ENCODE assay signal across 8 mouse cellular contexts in the genomic region with DNA sequence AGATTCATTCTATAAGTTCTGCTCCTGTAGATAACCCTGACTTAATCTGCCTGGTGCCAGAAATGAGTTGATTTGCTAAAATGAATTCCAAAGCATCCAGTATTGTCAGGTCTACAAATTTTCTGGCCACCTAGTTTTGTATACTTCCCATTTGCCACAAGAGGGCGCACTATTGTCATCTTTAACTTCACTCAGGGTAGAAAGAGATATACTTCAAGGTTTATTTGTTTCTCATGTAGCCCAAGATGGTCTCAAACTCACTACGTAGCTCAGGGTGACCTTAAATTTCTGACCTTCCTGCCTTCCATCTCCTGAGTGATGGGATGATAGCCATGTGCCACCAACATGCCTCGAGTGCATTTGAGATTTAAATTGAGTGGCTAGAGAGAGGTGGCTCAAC. TPM values are rescaled to one million over a fixed set of nuclear protein-coding genes. Genes with fewer than 3 reads are reported as not detected.
DNase-seq lines count a peak whose midpoint lies in the region; ATAC-seq and TF ChIP-seq lines count a peak whose summit lies in the region.

No protein-coding gene starts in this region.

- peak; percentile 41 for DNase-seq in kidney, adult 9 months
- DNase-seq in kidney, adult 8-10 months: no peak
- peak; percentile 48 for DNase-seq in G1E (ENCODE audit: low spot score)
- peak; percentile 44 to 58 for DNase-seq in cerebellum, postnatal 10 days
- DNase-seq in frontal cortex, postnatal 36 days (ENCODE audit: low spot score in 2 of 2): no peak
- DNase-seq in urinary bladder, adult 2 months (ENCODE audit: low spot score): no peak
- DNase-seq in gastrocnemius, postnatal 4 days (ENCODE audit: low spot score in 2 of 2): no peak

- peak; percentile 35 for TF ChIP-seq CTCF in G1E (IDR thresholded peaks at IDR 0.05; ENCODE audit: low read depth, low read length)

- peaks cover 14% of the 10 kb centered on the region for H3K36me3 ChIP-seq in G1E (replicated peaks)
- H3K36me3 ChIP-seq in liver, embryonic 16.5 days (ENCODE audit: control insufficient read depth, insufficient read depth): no peaks in the 10 kb centered on the region

- peaks cover 4% of the 10 kb centered on the region; the same call in 1 of the 2 replicates for H3K27me3 ChIP-seq in G1E (ENCODE audit: insufficient read depth, low read length)
- H3K27me3 ChIP-seq in liver, embryonic 16.5 days (ENCODE audit: control insufficient read depth, insufficient read depth, low read depth, low read length): no peaks in the 10 kb centered on the region

- H3K9ac ChIP-seq in liver, embryonic 16.5 days (ENCODE audit: low read depth, low read length): no peak overlapping the region

- peaks cover 48% of the 10 kb centered on the region for H3K4me1 ChIP-seq in G1E (ENCODE audit: insufficient read depth, low read depth, low read length)
- H3K4me1 ChIP-seq in liver, embryonic 16.5 days (ENCODE audit: control insufficient read depth, low read depth, low read length): no peaks in the 10 kb centered on the region

- no peak overlapping the region for H3K4me3 ChIP-seq in G1E (ENCODE audit: low read depth, low read length)
- H3K4me3 ChIP-seq in liver, embryonic 16.5 days (ENCODE audit: low read depth, low read length): no peak overlapping the region

- no peak overlapping the region for H3K27ac ChIP-seq in liver, embryonic 16.5 days (ENCODE audit: low read length)

- H3K9me3 ChIP-seq in G1E (replicated peaks): no peaks in the 10 kb centered on the region
- no peaks in the 10 kb centered on the region for H3K9me3 ChIP-seq in liver, embryonic 16.5 days (replicated peaks; ENCODE audit: control insufficient read depth, low read length)

- no peak for ATAC-seq in G1E (ENCODE audit: extremely low read depth, insufficient number of reproducible peaks, low FRiP score, poor library complexity, severe bottlenecking)
- ATAC-seq in liver, embryonic 16.5 days (ENCODE audit: low read depth): peak; percentile 44; the same call in 1 of the 2 replicates

- H3K4me2 ChIP-seq in liver, embryonic 16.5 days (ENCODE audit: low read depth, low read length): no peak overlapping the region

- 22% methylated on average over 3 of the region's 3 CpGs for WGBS in liver, embryonic 16.5 days (ENCODE audit: insufficient replicate concordance)

RNA-seq across cellular contexts. Expression of a gene that starts 16.4 kb away (rescaled TPM):
- total RNA-seq in G1E (2014; fragmentation: Nextera tagmentation): 3.2 and 5.6 TPM in 2 replicates
- 13.2 and 13.4 TPM in 2 replicates for total RNA-seq in G1E (2017)
- polyA plus RNA-seq in G1E (2012): 0.25 and 0.35 TPM in 2 replicates
- 12.7 and 13.8 TPM in 2 replicates for polyA plus RNA-seq in liver, embryonic 16.5 days (2015; fragmentation: Nextera tagmentation; extraction: Ambion mirVana)
- 88.7 and 102 TPM in 2 replicates for polyA plus RNA-seq in urinary bladder, adult 2 months (2012; rRNA removed)
- total RNA-seq in gastrocnemius, postnatal 4 days (2021): 1 to 10 TPM; 2.6 to 2.9 TPM

RNA-seq across cellular contexts. Expression of a gene that starts 38.2 kb away (rescaled TPM):
- 58.9 and 59.1 TPM in 2 replicates for total RNA-seq in G1E (2014; fragmentation: Nextera tagmentation)
- 37.3 and 46.0 TPM in 2 replicates for total RNA-seq in G1E (2017)
- polyA plus RNA-seq in G1E (2012): 57.2 and 76.6 TPM in 2 replicates
- polyA plus RNA-seq in liver, embryonic 16.5 days (2015; fragmentation: Nextera tagmentation; extraction: Ambion mirVana): 23.4 and 25.4 TPM in 2 replicates
- polyA plus RNA-seq in urinary bladder, adult 2 months (2012; rRNA removed): 36.6 and 46.9 TPM in 2 replicates
- 10 to 100 TPM; 25.8 to 30.0 TPM for total RNA-seq in gastrocnemius, postnatal 4 days (2021)

RNA-seq across cellular contexts. Expression of a gene that starts 49.5 kb away (rescaled TPM):
- 65.9 and 77.5 TPM in 2 replicates for total RNA-seq in G1E (2014; fragmentation: Nextera tagmentation)
- 62.3 and 71.4 TPM in 2 replicates for total RNA-seq in G1E (2017)
- 42.7 and 45.7 TPM in 2 replicates for polyA plus RNA-seq in G1E (2012)
- polyA plus RNA-seq in liver, embryonic 16.5 days (2015; fragmentation: Nextera tagmentation; extraction: Ambion mirVana): 32.5 and 32.7 TPM in 2 replicates
- polyA plus RNA-seq in urinary bladder, adult 2 months (2012; rRNA removed): 18.4 and 22.5 TPM in 2 replicates
- total RNA-seq in gastrocnemius, postnatal 4 days (2021): 10 to 100 TPM; 26.0 to 28.6 TPM

Comparison
In these comparisons a context has a peak if more than half of its experiments do, and no peak if none do; other contexts are left out.
1. DNase-seq: peak in kidney, adult 9 months (single experiment), G1E (single experiment) and cerebellum, postnatal 10 days (2 of 2); none in kidney, adult 8-10 months (0 of 2), frontal cortex, postnatal 36 days (0 of 2), urinary bladder, adult 2 months (single experiment) and gastrocnemius, postnatal 4 days (0 of 2).
2. RNA of a gene that starts 16.4 kb away (polyA plus RNA-seq): 88.7 to 102 TPM in urinary bladder, adult 2 months and 12.7 to 13.8 TPM in liver, embryonic 16.5 days; 0.25 to 0.35 TPM in G1E; every median in the first group is over 10 times any median in the second.